In genomic region chr19:10304395-10304794, GRCm38 (mm10) we compare ENCODE assay signal across 8 mouse cellular contexts. TPM values are rescaled to one million over a fixed set of nuclear protein-coding genes. Genes with fewer than 3 reads are reported as not detected.
DNase-seq lines count a peak whose midpoint lies in the region; ATAC-seq and TF ChIP-seq lines count a peak whose summit lies in the region.

No protein-coding gene starts in this region.

- H3K4me2 ChIP-seq in embryonic facial prominence, embryonic 13.5 days = peak overlapping the region; percentile 96
- H3K4me2 ChIP-seq in hindbrain, embryonic 15.5 days = peak overlapping the region; percentile 82
- peak overlapping the region; percentile 73 for H3K4me2 ChIP-seq in midbrain, postnatal 0 days (ENCODE audit: low read depth, low read length, poor library complexity, severe bottlenecking)

- H3K4me3 ChIP-seq in layer of hippocampus, adult 2 months = peak overlapping the region; percentile 94
- peak overlapping the region; percentile 78 for H3K4me3 ChIP-seq in embryonic facial prominence, embryonic 13.5 days
- peak overlapping the region; percentile 71 for H3K4me3 ChIP-seq in hindbrain, embryonic 15.5 days
- H3K4me3 ChIP-seq in midbrain, postnatal 0 days (ENCODE audit: low read depth, low read length) = peak overlapping the region; percentile 60

- no peak for TF ChIP-seq CTCF in layer of hippocampus, adult 2 months (conservative IDR thresholded peaks at IDR 0.05)
- TF ChIP-seq CTCF in midbrain, postnatal 0 days (IDR thresholded peaks at IDR 0.05) = no peak

- no peaks in the 10 kb centered on the region for H3K9me3 ChIP-seq in embryonic facial prominence, embryonic 13.5 days
- H3K9me3 ChIP-seq in hindbrain, embryonic 15.5 days = no peaks in the 10 kb centered on the region
- no peaks in the 10 kb centered on the region for H3K9me3 ChIP-seq in midbrain, postnatal 0 days (ENCODE audit: low read length)

- H3K4me1 ChIP-seq in embryonic facial prominence, embryonic 13.5 days = peaks cover 23% of the 10 kb centered on the region
- H3K4me1 ChIP-seq in hindbrain, embryonic 15.5 days (replicated peaks) = peaks cover 32% of the 10 kb centered on the region
- H3K4me1 ChIP-seq in midbrain, postnatal 0 days (ENCODE audit: insufficient read depth, low read length) = peaks cover 13% of the 10 kb centered on the region; the same call in 1 of the 2 replicates

- peak overlapping the region; percentile 88 for H3K9ac ChIP-seq in embryonic facial prominence, embryonic 13.5 days
- peak overlapping the region; percentile 89 for H3K9ac ChIP-seq in hindbrain, embryonic 15.5 days
- peak overlapping the region; percentile 86 for H3K9ac ChIP-seq in midbrain, postnatal 0 days (replicated peaks; ENCODE audit: low read length, poor library complexity, severe bottlenecking)

- DNase-seq in layer of hippocampus, adult 2 months (ENCODE audit: low spot score in 2 of 2) = no peak
- no peak for DNase-seq in layer of hippocampus, adult 18-20 months (ENCODE audit: low spot score in 2 of 2)
- no peak for DNase-seq in midbrain, postnatal 0 days (ENCODE audit: low spot score)
- no peak for DNase-seq in spleen, adult 12 weeks (ENCODE audit: low spot score)
- DNase-seq in frontal cortex, adult 2 months (ENCODE audit: extremely low spot score in 1 of 2, low spot score in 1 of 2) = no peak

- ATAC-seq in embryonic facial prominence, embryonic 13.5 days (ENCODE audit: insufficient number of reproducible peaks, insufficient read depth, low FRiP score, low TSS enrichment, low read depth) = no peak
- peak; percentile 63 for ATAC-seq in hindbrain, embryonic 15.5 days (ENCODE audit: low FRiP score, low read depth)
- peak; percentile 65 for ATAC-seq in midbrain, postnatal 0 days (ENCODE audit: low FRiP score)
- ATAC-seq in frontal cortex, adult (ENCODE audit: low TSS enrichment) = no peak

- H3K36me3 ChIP-seq in embryonic facial prominence, embryonic 13.5 days = no peaks in the 10 kb centered on the region
- H3K36me3 ChIP-seq in hindbrain, embryonic 15.5 days = no peaks in the 10 kb centered on the region
- H3K36me3 ChIP-seq in midbrain, postnatal 0 days (ENCODE audit: insufficient read depth, low read length) = no peaks in the 10 kb centered on the region

- H3K27ac ChIP-seq in layer of hippocampus, adult 2 months = peak overlapping the region; percentile 96
- H3K27ac ChIP-seq in embryonic facial prominence, embryonic 13.5 days = no peak overlapping the region
- H3K27ac ChIP-seq in hindbrain, embryonic 15.5 days (replicated peaks) = 0 out of 2 replicates have a peak overlapping the region, but pooled peaks have one; percentile 12
- H3K27ac ChIP-seq in midbrain, postnatal 0 days (ENCODE audit: low read depth, low read length) = 0 out of 2 replicates have a peak overlapping the region, but pooled peaks have one; percentile 7

- 4% methylated on average over 37 of the region's 37 CpGs for WGBS in embryonic facial prominence, embryonic 13.5 days
- WGBS in hindbrain, embryonic 15.5 days = 5% methylated on average over 37 of the region's 37 CpGs
- WGBS in midbrain, postnatal 0 days = 2% methylated on average over 29 of the region's 37 CpGs

- H3K27me3 ChIP-seq in embryonic facial prominence, embryonic 13.5 days = peaks cover 5% of the 10 kb centered on the region; the same call in 1 of the 2 replicates
- H3K27me3 ChIP-seq in hindbrain, embryonic 15.5 days = peaks cover 10% of the 10 kb centered on the region
- no peaks in the 10 kb centered on the region for H3K27me3 ChIP-seq in midbrain, postnatal 0 days (ENCODE audit: insufficient read depth, low read length)

RNA-seq across cellular contexts. Expression of gene Dagla, which starts 0.3 kb away (rescaled TPM):
- total RNA-seq in layer of hippocampus, adult 2 months (2021) = 100 to 1,000 TPM; 130 to 131 TPM
- total RNA-seq in layer of hippocampus, adult 18-20 months (2021) = 100 to 1,000 TPM; 107 to 118 TPM
- 2.2 and 2.4 TPM in 2 replicates for polyA plus RNA-seq in embryonic facial prominence, embryonic 13.5 days (2015; fragmentation: Nextera tagmentation; extraction: Ambion mirVana)
- polyA plus RNA-seq in hindbrain, embryonic 15.5 days (2015; fragmentation: Nextera tagmentation; extraction: Ambion mirVana) = 11.3 and 14.3 TPM in 2 replicates
- 29.9 and 40.8 TPM in 2 replicates for total RNA-seq in midbrain, postnatal 0 days (2014; rRNA removed)
- polyA plus RNA-seq in midbrain, postnatal 0 days (2015; fragmentation: Nextera tagmentation; extraction: Ambion mirVana) = 12.8 and 13.7 TPM in 2 replicates
- 46.8 and 52.7 TPM in 2 replicates for polyA plus RNA-seq in frontal cortex, adult 2 months (2012; rRNA removed)

Comparison
In these comparisons a context has a peak if more than half of its experiments do, and no peak if none do; other contexts are left out.
1. ATAC-seq: peak in hindbrain, embryonic 15.5 days (single experiment) and midbrain, postnatal 0 days (single experiment); none in embryonic facial prominence, embryonic 13.5 days (single experiment) and frontal cortex, adult (single experiment).
2. Peak in every context shown above with its lines, with median percentiles within 50 percentile points of each other: H3K4me3 ChIP-seq, H3K4me2 ChIP-seq and H3K9ac ChIP-seq.